7 mouse cellular contexts compared by ENCODE assay signal in the genomic region with DNA sequence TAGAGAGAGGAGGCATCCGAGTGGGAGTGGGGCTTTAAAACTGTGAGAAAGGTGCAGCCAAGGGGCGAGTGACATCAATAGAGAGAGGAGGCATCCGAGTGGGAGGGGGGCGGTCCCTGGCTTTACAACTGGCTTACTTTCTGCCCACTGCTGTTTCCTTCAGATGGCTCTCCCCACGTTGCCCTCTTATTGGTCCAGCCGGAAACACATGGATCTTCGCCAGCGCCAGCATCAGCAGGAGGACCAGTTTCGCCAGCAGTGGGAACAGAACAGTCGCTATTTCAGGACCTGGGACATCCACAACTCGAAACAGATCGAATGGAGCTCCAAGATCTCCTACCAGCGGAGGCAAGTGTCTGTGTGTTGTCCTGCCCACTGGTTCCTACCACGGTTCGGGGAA. TPM values are rescaled to one million over a fixed set of nuclear protein-coding genes. Genes with fewer than 3 reads are reported as not detected.
DNase-seq lines count a peak whose midpoint lies in the region; ATAC-seq lines count a peak whose summit lies in the region.

No protein-coding gene starts in this region.

- peaks cover 28% of the 10 kb centered on the region for H3K4me1 ChIP-seq in megakaryocyte, embryonic 14.5 days
- H3K4me1 ChIP-seq in embryonic facial prominence, embryonic 15.5 days, result peaks cover 9% of the 10 kb centered on the region
- peaks cover 8% of the 10 kb centered on the region for H3K4me1 ChIP-seq in limb, embryonic 13.5 days

- H3K27me3 ChIP-seq in megakaryocyte, embryonic 14.5 days (replicated peaks), result no peaks in the 10 kb centered on the region
- no peaks in the 10 kb centered on the region for H3K27me3 ChIP-seq in embryonic facial prominence, embryonic 15.5 days
- no peaks in the 10 kb centered on the region for H3K27me3 ChIP-seq in limb, embryonic 13.5 days

- no peak for ATAC-seq in megakaryocyte, adult 5-6 weeks (ENCODE audit: poor library complexity, severe bottlenecking)
- no peak for ATAC-seq in embryonic facial prominence, embryonic 15.5 days (ENCODE audit: insufficient number of reproducible peaks, low FRiP score, low TSS enrichment, low read depth)
- ATAC-seq in limb, embryonic 13.5 days (ENCODE audit: low FRiP score, low read depth), result no peak

- WGBS in embryonic facial prominence, embryonic 15.5 days, result 47% methylated on average over 15 of the region's 15 CpGs
- WGBS in limb, embryonic 13.5 days, result 55% methylated on average over 15 of the region's 15 CpGs

- peak; percentile 52 for DNase-seq in testis, postnatal 10 days (ENCODE audit: low spot score)
- DNase-seq in adrenal gland, adult 2 months, result no peak
- no peak for DNase-seq in adrenal gland, adult 18-20 months (ENCODE audit: low spot score in 2 of 2)

- peaks cover 42% of the 10 kb centered on the region for H3K36me3 ChIP-seq in megakaryocyte, embryonic 14.5 days (replicated peaks; ENCODE audit: low read length)
- H3K36me3 ChIP-seq in embryonic facial prominence, embryonic 15.5 days, result peaks cover 39% of the 10 kb centered on the region
- H3K36me3 ChIP-seq in limb, embryonic 13.5 days, result peaks cover 46% of the 10 kb centered on the region

- H3K9me3 ChIP-seq in megakaryocyte, embryonic 14.5 days, result no peaks in the 10 kb centered on the region
- no peaks in the 10 kb centered on the region for H3K9me3 ChIP-seq in embryonic facial prominence, embryonic 15.5 days (replicated peaks)
- no peaks in the 10 kb centered on the region for H3K9me3 ChIP-seq in limb, embryonic 13.5 days

- no peak overlapping the region for H3K27ac ChIP-seq in embryonic facial prominence, embryonic 15.5 days (replicated peaks)
- H3K27ac ChIP-seq in limb, embryonic 13.5 days, result no peak overlapping the region

- H3K4me2 ChIP-seq in embryonic facial prominence, embryonic 15.5 days (replicated peaks), result peak overlapping the region; percentile 84
- peak overlapping the region; percentile 87 for H3K4me2 ChIP-seq in limb, embryonic 13.5 days (replicated peaks)

- peak overlapping the region; percentile 99 for H3K4me3 ChIP-seq in megakaryocyte, embryonic 14.5 days (replicated peaks)
- H3K4me3 ChIP-seq in embryonic facial prominence, embryonic 15.5 days (replicated peaks), result peak overlapping the region; percentile 87
- H3K4me3 ChIP-seq in limb, embryonic 13.5 days, result peak overlapping the region; percentile 86

- H3K9ac ChIP-seq in embryonic facial prominence, embryonic 15.5 days, result peak overlapping the region; percentile 69
- H3K9ac ChIP-seq in limb, embryonic 13.5 days, result peak overlapping the region; percentile 84

RNA-seq across cellular contexts. Expression of gene Tchp, which starts 0.9 kb away (rescaled TPM):
- polyA plus RNA-seq in megakaryocyte, embryonic 14.5 days (2012; ENCODE audit: insufficient read depth, low replicate concordance), result 7.0 and 10.0 TPM in 2 replicates
- total RNA-seq in megakaryocyte, adult 5-6 weeks (2015), result 2.6 and 3.0 TPM in 2 replicates
- 6.9 and 7.6 TPM in 2 replicates for total RNA-seq in megakaryocyte, adult 5-6 weeks (2017)
- 16.3 and 17.4 TPM in 2 replicates for polyA plus RNA-seq in embryonic facial prominence, embryonic 15.5 days (2015; fragmentation: Nextera tagmentation; extraction: Ambion mirVana)
- polyA plus RNA-seq in limb, embryonic 13.5 days (2015; fragmentation: Nextera tagmentation; extraction: Ambion mirVana), result 19.4 and 23.3 TPM in 2 replicates
- 1 to 10 TPM; 5.5 to 7.6 TPM for total RNA-seq in adrenal gland, adult 2 months (2021)
- polyA plus RNA-seq in adrenal gland, adult 2 months (2012; rRNA removed), result 13.8 and 14.2 TPM in 2 replicates
- 1 to 10 TPM; 7.1 to 8.5 TPM for total RNA-seq in adrenal gland, adult 18-20 months (2021)

RNA-seq across cellular contexts. Expression of gene Gltp, which starts 17.7 kb away (rescaled TPM):
- polyA plus RNA-seq in megakaryocyte, embryonic 14.5 days (2012; ENCODE audit: insufficient read depth, low replicate concordance), result 38.6 and 56.2 TPM in 2 replicates
- 268 and 269 TPM in 2 replicates for total RNA-seq in megakaryocyte, adult 5-6 weeks (2015)
- total RNA-seq in megakaryocyte, adult 5-6 weeks (2017), result 135 and 141 TPM in 2 replicates
- 287 and 358 TPM in 2 replicates for polyA plus RNA-seq in embryonic facial prominence, embryonic 15.5 days (2015; fragmentation: Nextera tagmentation; extraction: Ambion mirVana)
- polyA plus RNA-seq in limb, embryonic 13.5 days (2015; fragmentation: Nextera tagmentation; extraction: Ambion mirVana), result 95.1 and 97.0 TPM in 2 replicates
- total RNA-seq in adrenal gland, adult 2 months (2021), result 10 to 100 TPM; 48.5 to 64.7 TPM
- polyA plus RNA-seq in adrenal gland, adult 2 months (2012; rRNA removed), result 135 and 167 TPM in 2 replicates
- total RNA-seq in adrenal gland, adult 18-20 months (2021), result 10 to 100 TPM; 40.7 to 49.2 TPM

RNA-seq across cellular contexts. Expression of gene Trpv4, which starts 50.3 kb away (rescaled TPM):
- 1.5 and 2.1 TPM in 2 replicates for polyA plus RNA-seq in megakaryocyte, embryonic 14.5 days (2012; ENCODE audit: insufficient read depth, low replicate concordance)
- 1.5 TPM in 2 replicates for total RNA-seq in megakaryocyte, adult 5-6 weeks (2015)
- total RNA-seq in megakaryocyte, adult 5-6 weeks (2017), result 0.94 and 1.8 TPM in 2 replicates
- polyA plus RNA-seq in embryonic facial prominence, embryonic 15.5 days (2015; fragmentation: Nextera tagmentation; extraction: Ambion mirVana), result 14.6 and 15.0 TPM in 2 replicates
- polyA plus RNA-seq in limb, embryonic 13.5 days (2015; fragmentation: Nextera tagmentation; extraction: Ambion mirVana), result 8.4 and 11.8 TPM in 2 replicates
- 1 to 10 TPM; 2.5 to 3.1 TPM for total RNA-seq in adrenal gland, adult 2 months (2021)
- 4.5 and 5.4 TPM in 2 replicates for polyA plus RNA-seq in adrenal gland, adult 2 months (2012; rRNA removed)
- 1 to 10 TPM; 3.0 to 4.6 TPM for total RNA-seq in adrenal gland, adult 18-20 months (2021)
